Mouse (Mus musculus): ENCODE measurements at regions not wholly inside any gene's neighbourhood (a gene's known extent, or its start where the extent isn't known, plus 50 kb on each side); places are given as distances from the start of the nearest gene placed in this dataset.

GRCm38 (mm10) chr1:193522007-193522406, 151.9 kb upstream of the Camk1g start:
- ATAC-seq (ENCODE audit: insufficient number of reproducible peaks, low FRiP score, low TSS enrichment, low read depth) = no peak

GRCm38 (mm10) chr1:193518840-193519239, 148.7 kb upstream of the Camk1g start:
- Histone ChIP-seq H3K36me3 (ENCODE audit: control insufficient read depth, insufficient read depth, low read length) (no peaks in the 10 kb centered on the region), H3K27ac (replicated peaks; ENCODE audit: low read depth, low read length) (no peak overlapping the region), H3K9ac (ENCODE audit: low read length) (no peak overlapping the region), H3K4me1 (ENCODE audit: control insufficient read depth, insufficient read depth, low read length) (peaks cover 17% of the 10 kb centered on the region), H3K27me3 (ENCODE audit: control insufficient read depth, insufficient read depth, low read length) (no peaks in the 10 kb centered on the region), H3K9me3 (ENCODE audit: control insufficient read depth, low read length) (no peaks in the 10 kb centered on the region), H3K4me2 (ENCODE audit: low read depth, severe bottlenecking) (no peak overlapping the region), H3K4me3 (ENCODE audit: low read depth, low read length) (no peak overlapping the region)
- WGBS = 79% methylated on average over 1 of the region's 1 CpGs
- ATAC-seq (ENCODE audit: insufficient number of reproducible peaks, low FRiP score, low TSS enrichment, low read depth) = no peak
- no peak for DNase-seq (ENCODE audit: low spot score)

More at GRCm38 (mm10) chr1:193522007-193522406, 151.9 kb upstream of the Camk1g start:
- H3K27ac ChIP-seq (replicated peaks; ENCODE audit: low read depth, low read length) = no peak overlapping the region
- no peaks in the 10 kb centered on the region for H3K36me3 ChIP-seq (ENCODE audit: control insufficient read depth, insufficient read depth, low read length)
- no peaks in the 10 kb centered on the region for H3K9me3 ChIP-seq (ENCODE audit: control insufficient read depth, low read length)
- no peaks in the 10 kb centered on the region for H3K27me3 ChIP-seq (ENCODE audit: control insufficient read depth, insufficient read depth, low read length)
- no peak overlapping the region for H3K9ac ChIP-seq (ENCODE audit: low read length)
- no peak overlapping the region for H3K4me3 ChIP-seq (ENCODE audit: low read depth, low read length)
- H3K4me2 ChIP-seq (ENCODE audit: low read depth, severe bottlenecking) = no peak overlapping the region
- no peak for DNase-seq (ENCODE audit: low spot score)
- 53% methylated on average over 2 of the region's 2 CpGs for WGBS
- H3K4me1 ChIP-seq (ENCODE audit: control insufficient read depth, insufficient read depth, low read length) = peaks cover 13% of the 10 kb centered on the region

GRCm38 (mm10) chr1:193517968-193518367, 147.9 kb upstream of the Camk1g start:
- H3K27me3 ChIP-seq (ENCODE audit: control insufficient read depth, insufficient read depth, low read length) = no peaks in the 10 kb centered on the region
- no peak overlapping the region for H3K4me2 ChIP-seq (ENCODE audit: low read depth, severe bottlenecking)
- 57% methylated on average over 4 of the region's 4 CpGs for WGBS
- H3K4me1 ChIP-seq (ENCODE audit: control insufficient read depth, insufficient read depth, low read length) = peaks cover 20% of the 10 kb centered on the region
- H3K9me3 ChIP-seq (ENCODE audit: control insufficient read depth, low read length) = no peaks in the 10 kb centered on the region
- H3K9ac ChIP-seq (ENCODE audit: low read length) = no peak overlapping the region
- no peak for DNase-seq (ENCODE audit: low spot score)
- H3K4me3 ChIP-seq (ENCODE audit: low read depth, low read length) = no peak overlapping the region
- H3K36me3 ChIP-seq (ENCODE audit: control insufficient read depth, insufficient read depth, low read length) = no peaks in the 10 kb centered on the region
- H3K27ac ChIP-seq (replicated peaks; ENCODE audit: low read depth, low read length) = 0 out of 2 replicates have a peak overlapping the region, but pooled peaks have one; percentile 15
- ATAC-seq (ENCODE audit: insufficient number of reproducible peaks, low FRiP score, low TSS enrichment, low read depth) = no peak

GRCm38 (mm10) chr1:193517293-193517692, 147.2 kb upstream of the Camk1g start:
- no peaks in the 10 kb centered on the region for H3K36me3 ChIP-seq (ENCODE audit: control insufficient read depth, insufficient read depth, low read length)
- H3K4me2 ChIP-seq (ENCODE audit: low read depth, severe bottlenecking) = no peak overlapping the region
- 0 out of 2 replicates have a peak overlapping the region, but pooled peaks have one; percentile 39 for H3K27ac ChIP-seq (replicated peaks; ENCODE audit: low read depth, low read length)
- H3K4me1 ChIP-seq (ENCODE audit: control insufficient read depth, insufficient read depth, low read length) = peaks cover 20% of the 10 kb centered on the region
- H3K9me3 ChIP-seq (ENCODE audit: control insufficient read depth, low read length) = no peaks in the 10 kb centered on the region
- ATAC-seq (ENCODE audit: insufficient number of reproducible peaks, low FRiP score, low TSS enrichment, low read depth) = peak; percentile 75
- no peak overlapping the region for H3K9ac ChIP-seq (ENCODE audit: low read length)
- no peaks in the 10 kb centered on the region for H3K27me3 ChIP-seq (ENCODE audit: control insufficient read depth, insufficient read depth, low read length)
- peak; percentile 42 for DNase-seq (ENCODE audit: low spot score)
- WGBS = 13% methylated on average over 2 of the region's 2 CpGs
- no peak overlapping the region for H3K4me3 ChIP-seq (ENCODE audit: low read depth, low read length)

GRCm38 (mm10) chr1:193516395-193516794, 146.3 kb upstream of the Camk1g start:
- no peaks in the 10 kb centered on the region for H3K9me3 ChIP-seq (ENCODE audit: control insufficient read depth, low read length)
- no peaks in the 10 kb centered on the region for H3K36me3 ChIP-seq (ENCODE audit: control insufficient read depth, insufficient read depth, low read length)
- no peak overlapping the region for H3K27ac ChIP-seq (replicated peaks; ENCODE audit: low read depth, low read length)
- H3K4me3 ChIP-seq (ENCODE audit: low read depth, low read length) = no peak overlapping the region
- 46% methylated on average over 3 of the region's 3 CpGs for WGBS
- peaks cover 20% of the 10 kb centered on the region for H3K4me1 ChIP-seq (ENCODE audit: control insufficient read depth, insufficient read depth, low read length)
- no peaks in the 10 kb centered on the region for H3K27me3 ChIP-seq (ENCODE audit: control insufficient read depth, insufficient read depth, low read length)
- H3K9ac ChIP-seq (ENCODE audit: low read length) = no peak overlapping the region
- no peak for DNase-seq (ENCODE audit: low spot score)
- no peak for ATAC-seq (ENCODE audit: insufficient number of reproducible peaks, low FRiP score, low TSS enrichment, low read depth)
- no peak overlapping the region for H3K4me2 ChIP-seq (ENCODE audit: low read depth, severe bottlenecking)

GRCm38 (mm10) chr1:193513929-193514710, 144.0 kb upstream of the Camk1g start:
- Histone ChIP-seq H3K4me1 (ENCODE audit: control insufficient read depth, insufficient read depth, low read length) (peaks cover 20% of the 10 kb centered on the region), H3K27ac (replicated peaks; ENCODE audit: low read depth, low read length) (0 out of 2 replicates have a peak overlapping the region, but pooled peaks have one; percentile 30)
- WGBS = 28% methylated on average over 9 of the region's 9 CpGs

GRCm38 (mm10) chr1:193510066-193510793, 140.1 kb upstream of the Camk1g start:
- no peak overlapping the region for H3K27ac ChIP-seq (replicated peaks; ENCODE audit: low read depth, low read length)
- no peaks in the 10 kb centered on the region for H3K27me3 ChIP-seq (ENCODE audit: control insufficient read depth, insufficient read depth, low read length)
- WGBS = 34% methylated on average over 8 of the region's 8 CpGs
- H3K4me1 ChIP-seq (ENCODE audit: control insufficient read depth, insufficient read depth, low read length) = peaks cover 11% of the 10 kb centered on the region; the same call in 1 of the 2 replicates
- ATAC-seq (ENCODE audit: insufficient number of reproducible peaks, low FRiP score, low TSS enrichment, low read depth) = 0 out of 2 replicates have a peak, but pooled peaks have one; percentile 12
- H3K36me3 ChIP-seq (ENCODE audit: control insufficient read depth, insufficient read depth, low read length) = no peaks in the 10 kb centered on the region
- peak; percentile 34 for DNase-seq (ENCODE audit: low spot score)
- no peaks in the 10 kb centered on the region for H3K9me3 ChIP-seq (ENCODE audit: control insufficient read depth, low read length)
- no peak overlapping the region for H3K4me2 ChIP-seq (ENCODE audit: low read depth, severe bottlenecking)
- H3K4me3 ChIP-seq (ENCODE audit: low read depth, low read length) = no peak overlapping the region
- H3K9ac ChIP-seq (ENCODE audit: low read length) = no peak overlapping the region

More at GRCm38 (mm10) chr1:193513929-193514710, 144.0 kb upstream of the Camk1g start:
- Histone ChIP-seq H3K36me3 (ENCODE audit: control insufficient read depth, insufficient read depth, low read length) (no peaks in the 10 kb centered on the region), H3K9ac (ENCODE audit: low read length) (no peak overlapping the region), H3K4me2 (ENCODE audit: low read depth, severe bottlenecking) (no peak overlapping the region), H3K4me3 (ENCODE audit: low read depth, low read length) (no peak overlapping the region), H3K9me3 (ENCODE audit: control insufficient read depth, low read length) (no peaks in the 10 kb centered on the region), H3K27me3 (ENCODE audit: control insufficient read depth, insufficient read depth, low read length) (no peaks in the 10 kb centered on the region)
- DNase-seq (ENCODE audit: low spot score) (peak; percentile 59), ATAC-seq (ENCODE audit: insufficient number of reproducible peaks, low FRiP score, low TSS enrichment, low read depth) (peak; percentile 61)

- no peaks in the 10 kb centered on the region for H3K9me3 ChIP-seq (ENCODE audit: control insufficient read depth, low read length)
- ATAC-seq (ENCODE audit: insufficient number of reproducible peaks, low FRiP score, low TSS enrichment, low read depth) (no peak), DNase-seq (ENCODE audit: low spot score) (no peak)
- no peaks in the 10 kb centered on the region for H3K27me3 ChIP-seq (ENCODE audit: control insufficient read depth, insufficient read depth, low read length)
- no peak overlapping the region for H3K9ac ChIP-seq (ENCODE audit: low read length)
- H3K4me1 ChIP-seq (ENCODE audit: control insufficient read depth, insufficient read depth, low read length) = no peaks in the 10 kb centered on the region
- no peak overlapping the region for H3K4me2 ChIP-seq (ENCODE audit: low read depth, severe bottlenecking)
- no peak overlapping the region for H3K4me3 ChIP-seq (ENCODE audit: low read depth, low read length)
- H3K36me3 ChIP-seq (ENCODE audit: control insufficient read depth, insufficient read depth, low read length) = no peaks in the 10 kb centered on the region
- no peak overlapping the region for H3K27ac ChIP-seq (replicated peaks; ENCODE audit: low read depth, low read length)
Measured at GRCm38 (mm10) chr1:193508271-193508670, 138.2 kb upstream of the Camk1g start.
